29 mouse cellular contexts compared by ENCODE assay signal in genomic region chr1:82808564-82808963, GRCm38 (mm10). TPM values are rescaled to one million over a fixed set of nuclear protein-coding genes. Genes with fewer than 3 reads are reported as not detected.
A peak's percentile ranks its signal among the peaks of the same experiment; 100 is the strongest.
DNase-seq lines count a peak whose midpoint lies in the region; ATAC-seq and TF ChIP-seq lines count a peak whose summit lies in the region.
"Had no signal": no experiment of that assay in that cellular context is flagged by ENCODE, and none has a peak within 500 bp of the region (broad histone marks: within the 10 kb centered on the region; RNA-seq: fewer than 3 reads in every experiment).

No protein-coding gene starts in this region.

- WGBS in embryonic facial prominence, embryonic 13.5 days: 33% methylated on average over 3 of the region's 3 CpGs
- 60% methylated on average over 3 of the region's 3 CpGs for WGBS in embryonic facial prominence, embryonic 10.5 days
- 45% methylated on average over 3 of the region's 3 CpGs for WGBS in kidney, embryonic 15.5 days

- H3K27me3 ChIP-seq in embryonic facial prominence, embryonic 13.5 days: no peaks in the 10 kb centered on the region
- no peaks in the 10 kb centered on the region for H3K27me3 ChIP-seq in embryonic facial prominence, embryonic 10.5 days (replicated peaks; ENCODE audit: low read depth, poor library complexity, severe bottlenecking)
- no peaks in the 10 kb centered on the region for H3K27me3 ChIP-seq in kidney, embryonic 15.5 days
- H3K27me3 ChIP-seq in testis, adult 2 months (ENCODE audit: control insufficient read depth, insufficient read depth, low read length): no peaks in the 10 kb centered on the region
- H3K27me3 ChIP-seq: CH12.LX had no signal

- DNase-seq in embryonic facial prominence, embryonic 10.5 days (ENCODE audit: low spot score): no peak
- no peak for DNase-seq in kidney, adult 11 months
- no peak for DNase-seq in testis, postnatal 14 days (ENCODE audit: low spot score)
- no peak for DNase-seq in gastrocnemius, postnatal 14 days
- no peak for DNase-seq in cerebellum, postnatal 14 days
- DNase-seq: adrenal gland, postnatal 36 days; cerebellum, adult 11-12 months; cerebellum, postnatal 25 days; gastrocnemius, postnatal 36 days; kidney, adult 8-10 months; right cerebral cortex, adult 18-20 months; thymus, postnatal 25 days had no signal

- intact Hi-C loops in gastrocnemius, postnatal 14 days (cut with DNase I; ENCODE audit: low total_unique reads): no loop called here

- H3K27ac ChIP-seq in embryonic facial prominence, embryonic 13.5 days: peak overlapping the region; percentile 28
- no peak overlapping the region for H3K27ac ChIP-seq in embryonic facial prominence, embryonic 10.5 days (replicated peaks)
- H3K27ac ChIP-seq in kidney, embryonic 15.5 days: peak overlapping the region; percentile 68
- no peak overlapping the region for H3K27ac ChIP-seq in testis, adult 2 months (ENCODE audit: control insufficient read depth, insufficient read depth, low read depth, low read length)
- H3K27ac ChIP-seq: liver, embryonic 14.5 days; macrophage; midbrain, embryonic 10.5 days had no signal

- no peak for TF ChIP-seq POLR2A in testis, adult 2 months (IDR thresholded peaks at IDR 0.05; ENCODE audit: control insufficient read depth, low read depth, low read length)

- TF ChIP-seq CTCF in testis, adult 2 months (IDR thresholded peaks at IDR 0.05; ENCODE audit: control insufficient read depth, insufficient read depth, insufficient replicate concordance, low read depth, low read length): no peak

- no peaks in the 10 kb centered on the region for H3K9me3 ChIP-seq in embryonic facial prominence, embryonic 13.5 days
- no peaks in the 10 kb centered on the region for H3K9me3 ChIP-seq in embryonic facial prominence, embryonic 10.5 days
- H3K9me3 ChIP-seq in kidney, embryonic 15.5 days (replicated peaks): no peaks in the 10 kb centered on the region
- H3K9me3 ChIP-seq: midbrain, embryonic 10.5 days had no signal

- no peak for ATAC-seq in embryonic facial prominence, embryonic 13.5 days (ENCODE audit: insufficient number of reproducible peaks, insufficient read depth, low FRiP score, low TSS enrichment, low read depth)
- no peak for ATAC-seq in kidney, embryonic 15.5 days (replicated peaks; ENCODE audit: low FRiP score)
- ATAC-seq: forebrain, embryonic 14.5 days had no signal

- no peak overlapping the region for H3K4me3 ChIP-seq in embryonic facial prominence, embryonic 13.5 days
- H3K4me3 ChIP-seq in embryonic facial prominence, embryonic 10.5 days: no peak overlapping the region
- H3K4me3 ChIP-seq in kidney, embryonic 15.5 days (replicated peaks): no peak overlapping the region
- peak overlapping the region; percentile 28 for H3K4me3 ChIP-seq in testis, adult 2 months (ENCODE audit: control insufficient read depth, low read depth, low read length)
- H3K4me3 ChIP-seq: erythroblast, embryonic 14.5 days; midbrain, embryonic 10.5 days had no signal

- no peak overlapping the region for H3K4me2 ChIP-seq in embryonic facial prominence, embryonic 13.5 days
- no peak overlapping the region for H3K4me2 ChIP-seq in kidney, embryonic 15.5 days

- no peaks in the 10 kb centered on the region for H3K36me3 ChIP-seq in embryonic facial prominence, embryonic 13.5 days
- H3K36me3 ChIP-seq in embryonic facial prominence, embryonic 10.5 days (replicated peaks): no peaks in the 10 kb centered on the region
- H3K36me3 ChIP-seq in kidney, embryonic 15.5 days: no peaks in the 10 kb centered on the region
- H3K36me3 ChIP-seq in testis, adult 2 months (ENCODE audit: control insufficient read depth, insufficient read depth, low read length): no peaks in the 10 kb centered on the region
- H3K36me3 ChIP-seq: midbrain, embryonic 10.5 days had no signal

- peaks cover 10% of the 10 kb centered on the region for H3K4me1 ChIP-seq in embryonic facial prominence, embryonic 13.5 days
- no peaks in the 10 kb centered on the region for H3K4me1 ChIP-seq in embryonic facial prominence, embryonic 10.5 days
- peaks cover 5% of the 10 kb centered on the region; the same call in 1 of the 2 replicates for H3K4me1 ChIP-seq in kidney, embryonic 15.5 days
- no peaks in the 10 kb centered on the region for H3K4me1 ChIP-seq in testis, adult 2 months (ENCODE audit: control insufficient read depth, insufficient read depth, low read length)
- H3K4me1 ChIP-seq: midbrain, embryonic 10.5 days had no signal

- H3K9ac ChIP-seq in embryonic facial prominence, embryonic 13.5 days: no peak overlapping the region
- no peak overlapping the region for H3K9ac ChIP-seq in kidney, embryonic 15.5 days
- H3K9ac ChIP-seq: liver, embryonic 14.5 days had no signal

RNA-seq across cellular contexts. Expression of gene Agfg1, which starts 30.7 kb away (rescaled TPM):
- polyA plus RNA-seq in embryonic facial prominence, embryonic 13.5 days (2015; fragmentation: Nextera tagmentation; extraction: Ambion mirVana): 22.9 and 28.1 TPM in 2 replicates
- polyA plus RNA-seq in embryonic facial prominence, embryonic 10.5 days (2016; fragmentation: Nextera tagmentation; extraction: Ambion mirVana): 32.3 and 35.4 TPM in 2 replicates
- 29.7 and 33.0 TPM in 2 replicates for polyA plus RNA-seq in kidney, embryonic 15.5 days (2015; fragmentation: Nextera tagmentation; extraction: Ambion mirVana)
- 145 and 150 TPM in 2 replicates for polyA plus RNA-seq in testis, adult 2 months (2012; rRNA removed)
- total RNA-seq in gastrocnemius, postnatal 14 days (2021): 10 to 100 TPM; 21.5 to 25.3 TPM

RNA-seq across cellular contexts. Expression of gene Gm47791, which starts 37.5 kb away (rescaled TPM):
- polyA plus RNA-seq in embryonic facial prominence, embryonic 13.5 days (2015; fragmentation: Nextera tagmentation; extraction: Ambion mirVana): not detected in 2 replicates
- polyA plus RNA-seq in embryonic facial prominence, embryonic 10.5 days (2016; fragmentation: Nextera tagmentation; extraction: Ambion mirVana): not detected in 2 replicates
- polyA plus RNA-seq in kidney, embryonic 15.5 days (2015; fragmentation: Nextera tagmentation; extraction: Ambion mirVana): not detected in 2 replicates
- not detected in 2 replicates for polyA plus RNA-seq in testis, adult 2 months (2012; rRNA removed)
- total RNA-seq in gastrocnemius, postnatal 14 days (2021): not detected
- total RNA-seq: adrenal gland, postnatal 36 days; CH12.LX; gastrocnemius, postnatal 36 days; layer of hippocampus, adult 18-20 months; layer of hippocampus, postnatal 25 days; left cerebral cortex, postnatal 25 days; MEL had no signal
- polyA plus RNA-seq: erythroblast, embryonic 14.5 days; forebrain, embryonic 14.5 days; hindbrain, embryonic 11.5 days; liver, embryonic 14.5 days; lung, embryonic 16.5 days; macrophage; midbrain, embryonic 10.5 days; neural tube, embryonic 11.5 days; small intestine, adult 2 months had no signal

RNA-seq across cellular contexts. Expression of gene Tm4sf20, which starts 40.3 kb away (rescaled TPM):
- 0.14 and 0.78 TPM in 2 replicates for polyA plus RNA-seq in embryonic facial prominence, embryonic 13.5 days (2015; fragmentation: Nextera tagmentation; extraction: Ambion mirVana)
- polyA plus RNA-seq in embryonic facial prominence, embryonic 10.5 days (2016; fragmentation: Nextera tagmentation; extraction: Ambion mirVana): 0.25 TPM in 1 of 2 replicates, not detected in the other
- 1.7 and 2.7 TPM in 2 replicates for polyA plus RNA-seq in kidney, embryonic 15.5 days (2015; fragmentation: Nextera tagmentation; extraction: Ambion mirVana)
- not detected in 2 replicates for polyA plus RNA-seq in testis, adult 2 months (2012; rRNA removed)
- total RNA-seq in gastrocnemius, postnatal 14 days (2021): not detected
- total RNA-seq: adrenal gland, postnatal 36 days; CH12.LX; gastrocnemius, postnatal 36 days; layer of hippocampus, adult 18-20 months; layer of hippocampus, postnatal 25 days; left cerebral cortex, postnatal 25 days; MEL had no signal
- polyA plus RNA-seq: erythroblast, embryonic 14.5 days; forebrain, embryonic 14.5 days; hindbrain, embryonic 11.5 days; liver, embryonic 14.5 days; lung, embryonic 16.5 days; macrophage; midbrain, embryonic 10.5 days had no signal

Comparison
In these comparisons a context has a peak if more than half of its experiments do, and no peak if none do; other contexts are left out.
1. H3K27ac ChIP-seq: peak in embryonic facial prominence, embryonic 13.5 days (single experiment) and kidney, embryonic 15.5 days (single experiment); none in embryonic facial prominence, embryonic 10.5 days (single experiment) and testis, adult 2 months (single experiment).